Mouse (Mus musculus) stomach, embryonic 14.5 days (tissue): ENCODE measurements around the gene Robo1. TPM values are rescaled to one million over a fixed set of nuclear protein-coding genes. Genes with fewer than 3 reads are reported as not detected.

Experiments used
- ATAC-seq: fragments of 200-750 bp; cut with Nextera tagmentation; 2 replicates; pipeline ENCODE4 v1.8.0; 2017; ENCODE audit warnings: low read depth, moderate TSS enrichment; ENCODE audit not compliant: insufficient number of reproducible peaks, insufficient read depth, low FRiP score
- H3K27ac ChIP-seq: fragments of 300-500 bp; sonication (generic); 2 replicates; pipeline ENCODE4 v1.5.1; 2014; ENCODE audit warnings: mild to moderate bottlenecking, low read length, moderate library complexity, mixed read lengths
- H3K27me3 ChIP-seq: fragments of 300-500 bp; sonication (generic); 2 replicates; pipeline ENCODE4 v1.6.1; 2014; ENCODE audit warnings: low read length, control low read depth, mixed read lengths; ENCODE audit not compliant: control insufficient read depth, insufficient read depth
- H3K36me3 ChIP-seq: fragments of 300-500 bp; sonication (generic); 2 replicates; pipeline ENCODE4 v1.6.1; 2014; ENCODE audit warnings: mild to moderate bottlenecking, control low read depth, low read length, moderate library complexity, mixed read lengths; ENCODE audit not compliant: control insufficient read depth, insufficient read depth
- H3K4me1 ChIP-seq: fragments of 300-500 bp; sonication (generic); 2 replicates; pipeline ENCODE4 v1.6.1; 2014; ENCODE audit warnings: low read length, control low read depth, mixed read lengths; ENCODE audit not compliant: control insufficient read depth, insufficient read depth
- H3K4me2 ChIP-seq: fragments of 300-500 bp; sonication (generic); replicated peaks from 2 replicates; pipeline ENCODE4 v1.6.1; 2014; ENCODE audit warnings: low read depth, low read length, control low read depth
- H3K4me3 ChIP-seq: fragments of 300-500 bp; sonication (generic); 2 replicates; pipeline ENCODE4 v1.5.1; 2014; ENCODE audit warnings: low read depth, low read length, control low read depth
- H3K9ac ChIP-seq: fragments of 300-500 bp; sonication (generic); replicated peaks from 2 replicates; pipeline ENCODE4 v1.6.1; 2014; ENCODE audit warnings: low read depth, mild to moderate bottlenecking, control low read depth, low read length, moderate library complexity, mixed read lengths
- H3K9me3 ChIP-seq: fragments of 300-500 bp; sonication (generic); 2 replicates; pipeline ENCODE4 v1.6.1; 2016; ENCODE audit warnings: low read depth, low read length, control low read depth; ENCODE audit not compliant: control insufficient read depth
- WGBS: fragments of 180-500 bp; shearing (Covaris S2); extraction: QIAGEN DNeasy Blood & Tissue Kit; methylation state at CpG from one replicate; pipeline ENCODE4 v1.1.7; 2014; 5-methylcytosine and 5-hydroxymethylcytosine counted together
- polyA plus RNA-seq: library from polyadenylated mRNA; unstranded; fragments of >200 nt; fragmentation: Nextera tagmentation; extraction: Ambion mirVana; gene quantifications from 2 replicates; pipeline ENCODE4 v1.2.1, GENCODE M21; 2014

Robo1 gene
- polyA plus RNA-seq, 1 experiment from 2014 or later, result 37.5 TPM

DNA sequence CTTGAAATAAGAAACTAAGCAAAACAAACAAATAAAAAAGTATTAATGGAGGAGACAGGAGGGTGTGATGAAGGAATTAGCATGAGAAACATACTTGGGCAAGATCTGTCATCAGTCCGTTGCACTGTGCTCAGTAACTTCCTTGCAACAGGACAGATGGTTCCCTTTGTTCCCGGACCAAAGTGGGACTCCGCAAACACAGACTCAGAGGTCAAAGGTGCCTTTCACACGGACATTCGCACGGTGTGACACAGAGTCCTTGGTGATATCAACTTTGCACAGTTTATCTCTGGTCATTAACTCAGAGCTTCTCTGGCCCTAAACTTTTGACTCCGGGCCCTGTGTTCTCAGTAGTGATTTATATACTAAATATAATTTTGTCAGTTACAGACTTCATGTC lies 730.4 kb downstream of the Robo1 start:
- no peak for ATAC-seq
- no peaks in the 10 kb centered on the region for H3K27me3 ChIP-seq
- no peaks in the 10 kb centered on the region for H3K4me1 ChIP-seq
- no peak overlapping the region for H3K27ac ChIP-seq
- no peaks in the 10 kb centered on the region; the same call in 1 of the 2 replicates for H3K9me3 ChIP-seq
- H3K4me2 ChIP-seq, result no peak overlapping the region
- peaks cover 16% of the 10 kb centered on the region; the same call in 1 of the 2 replicates for H3K36me3 ChIP-seq
- no peak overlapping the region for H3K4me3 ChIP-seq
- no peak overlapping the region for H3K9ac ChIP-seq
- WGBS, result 72% methylated on average over 7 of the region's 7 CpGs

DNA sequence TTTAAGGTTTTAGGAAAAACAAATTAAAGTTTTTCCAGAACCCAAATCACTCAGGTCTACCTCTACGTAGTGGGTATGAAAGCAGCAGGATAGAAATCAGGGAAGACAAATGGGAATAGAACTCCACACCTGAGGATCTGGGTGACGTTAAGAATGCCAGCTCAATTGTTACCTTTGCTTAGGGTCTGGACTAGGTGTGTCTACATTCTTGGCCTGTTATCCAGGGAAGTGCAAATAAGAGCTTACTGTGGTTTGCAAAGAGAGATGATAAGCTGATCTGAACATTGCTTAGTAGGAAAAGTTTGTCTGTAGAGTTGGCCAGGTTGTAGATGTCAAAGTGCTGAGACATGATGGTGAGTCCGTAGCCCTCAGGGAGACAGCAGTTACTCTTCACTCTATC lies 754.4 kb downstream of the Robo1 start:
- ATAC-seq, result peak; percentile 75
- Histone ChIP-seq H3K27me3 (no peaks in the 10 kb centered on the region), H3K4me2 (no peak overlapping the region), H3K4me1 (no peaks in the 10 kb centered on the region), H3K9me3 (no peaks in the 10 kb centered on the region), H3K27ac (no peak overlapping the region), H3K36me3 (no peaks in the 10 kb centered on the region), H3K9ac (no peak overlapping the region), H3K4me3 (no peak overlapping the region)
- WGBS, result 78% methylated on average over 3 of the region's 3 CpGs

DNA sequence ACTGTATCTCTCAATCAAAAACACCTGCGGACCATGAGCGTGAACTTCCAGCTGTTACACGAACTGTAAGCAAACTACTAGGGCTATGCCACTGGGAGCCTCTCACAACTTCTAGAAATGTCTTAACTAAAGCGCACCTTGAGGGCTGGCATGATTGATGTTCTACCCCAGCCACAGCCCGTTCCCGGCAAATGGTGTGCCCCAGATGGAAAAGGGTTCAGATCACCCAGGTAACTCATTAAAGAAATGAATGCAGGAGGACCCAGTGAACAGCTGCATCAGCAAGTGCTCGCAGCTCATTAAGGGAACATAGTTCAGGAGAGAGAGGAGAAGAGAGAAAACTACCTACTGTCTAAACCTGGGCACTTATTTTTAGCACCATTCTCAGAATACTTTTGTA lies 759.7 kb downstream of the Robo1 start:
- WGBS, result 71% methylated on average over 7 of the region's 7 CpGs
- H3K4me3 ChIP-seq, result no peak overlapping the region
- ATAC-seq, result no peak
- H3K4me1 ChIP-seq, result no peaks in the 10 kb centered on the region
- no peaks in the 10 kb centered on the region for H3K9me3 ChIP-seq
- no peak overlapping the region for H3K27ac ChIP-seq
- H3K4me2 ChIP-seq, result no peak overlapping the region
- H3K9ac ChIP-seq, result no peak overlapping the region
- no peaks in the 10 kb centered on the region for H3K27me3 ChIP-seq
- H3K36me3 ChIP-seq, result no peaks in the 10 kb centered on the region

DNA sequence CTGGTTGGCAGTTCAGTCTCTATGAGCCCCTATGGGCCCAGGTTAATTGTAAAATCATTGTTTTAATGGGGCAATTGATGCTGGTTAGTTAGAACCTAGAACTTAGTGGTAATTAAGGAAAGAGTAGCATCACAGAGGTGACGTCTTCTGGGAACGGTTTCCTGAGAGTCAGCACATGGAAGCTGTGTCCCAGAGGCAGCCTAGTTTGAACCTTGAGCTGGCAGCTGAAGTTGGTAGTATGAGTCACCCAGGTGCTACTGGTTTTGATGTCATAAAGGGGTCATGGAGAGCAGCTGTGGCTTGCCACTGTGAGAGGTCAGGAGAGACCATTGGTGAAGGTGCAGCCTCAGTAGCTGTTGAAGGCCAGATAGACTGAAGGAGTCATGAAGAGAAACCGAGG lies 763.9 kb downstream of the Robo1 start:
- H3K4me3 ChIP-seq, result no peak overlapping the region
- no peak overlapping the region for H3K4me2 ChIP-seq
- WGBS, result 93% methylated on average over 3 of the region's 3 CpGs
- H3K9me3 ChIP-seq, result no peaks in the 10 kb centered on the region
- no peak for ATAC-seq
- no peak overlapping the region for H3K27ac ChIP-seq
- no peaks in the 10 kb centered on the region for H3K4me1 ChIP-seq
- H3K36me3 ChIP-seq, result no peaks in the 10 kb centered on the region
- no peaks in the 10 kb centered on the region for H3K27me3 ChIP-seq
- H3K9ac ChIP-seq, result no peak overlapping the region

DNA sequence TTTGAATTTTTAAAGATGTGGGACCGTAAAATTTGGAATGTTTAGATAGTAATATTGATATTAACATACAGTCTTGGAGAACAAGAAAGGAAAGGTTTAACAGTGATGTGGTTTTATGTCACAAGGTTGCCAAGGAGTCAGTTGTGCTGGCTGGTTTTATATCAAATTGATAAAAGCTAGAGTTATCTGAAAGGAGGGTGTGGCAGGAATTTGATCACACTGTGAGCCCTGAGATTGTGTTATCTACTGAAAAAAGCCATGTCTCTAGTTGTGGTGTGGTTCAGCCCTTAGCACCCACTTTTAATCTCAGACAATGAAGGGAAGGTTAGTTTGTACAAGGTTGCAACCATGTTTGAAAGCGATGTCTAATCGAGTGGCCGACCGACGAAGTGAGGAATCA lies 764.8 kb downstream of the Robo1 start:
- WGBS, result 95% methylated on average over 6 of the region's 6 CpGs
- H3K4me1 ChIP-seq, result no peaks in the 10 kb centered on the region
- no peak overlapping the region for H3K4me2 ChIP-seq
- no peak overlapping the region for H3K4me3 ChIP-seq
- H3K27ac ChIP-seq, result no peak overlapping the region
- no peaks in the 10 kb centered on the region for H3K36me3 ChIP-seq
- H3K9me3 ChIP-seq, result no peaks in the 10 kb centered on the region
- no peak for ATAC-seq
- H3K9ac ChIP-seq, result no peak overlapping the region
- H3K27me3 ChIP-seq, result no peaks in the 10 kb centered on the region

DNA sequence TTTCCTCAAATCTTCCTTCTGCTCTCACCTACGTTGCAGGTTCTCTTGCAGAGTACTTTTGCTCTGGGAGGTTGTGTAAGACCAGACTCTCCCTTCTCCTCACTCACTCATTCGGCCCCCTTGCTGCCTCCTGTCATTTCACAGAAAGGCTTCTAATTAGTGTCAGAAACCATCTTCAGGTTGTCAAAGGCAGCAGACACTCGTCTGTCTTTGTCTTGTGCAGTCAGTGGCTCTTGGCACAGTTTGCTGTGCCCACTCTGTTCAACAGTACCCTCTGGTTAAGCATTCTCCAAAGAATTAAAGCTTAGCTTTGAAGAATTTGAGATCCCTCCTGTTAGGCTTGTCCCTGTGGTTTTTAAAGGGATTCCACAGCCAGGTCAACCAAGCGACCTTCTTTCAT lies 774.3 kb downstream of the Robo1 start:
- H3K9me3 ChIP-seq, result no peaks in the 10 kb centered on the region
- ATAC-seq, result no peak
- no peaks in the 10 kb centered on the region for H3K4me1 ChIP-seq
- 85% methylated on average over 4 of the region's 4 CpGs for WGBS
- no peaks in the 10 kb centered on the region for H3K36me3 ChIP-seq
- H3K27ac ChIP-seq, result no peak overlapping the region
- no peak overlapping the region for H3K4me2 ChIP-seq
- H3K27me3 ChIP-seq, result no peaks in the 10 kb centered on the region
- no peak overlapping the region for H3K4me3 ChIP-seq
- H3K9ac ChIP-seq, result no peak overlapping the region

DNA sequence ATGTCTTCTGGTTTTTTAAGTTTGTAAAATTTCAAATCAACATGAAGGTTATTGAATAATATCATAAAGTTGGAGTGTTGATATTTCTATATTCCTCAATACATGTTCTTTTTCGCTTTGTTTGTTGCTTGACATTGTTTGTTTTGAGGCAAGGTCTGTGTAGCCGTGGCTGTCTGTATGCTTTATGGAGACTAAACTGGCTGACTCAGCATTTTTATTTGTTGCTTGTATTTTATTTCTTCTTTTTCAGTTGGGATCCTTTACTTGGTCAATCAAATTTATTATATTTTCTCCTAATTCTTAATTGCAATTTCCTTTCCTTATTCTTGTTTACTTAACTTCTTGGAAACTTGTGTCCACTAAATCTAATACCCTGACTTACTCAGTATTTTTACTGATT lies 775.0 kb downstream of the Robo1 start:
- H3K36me3 ChIP-seq, result no peaks in the 10 kb centered on the region
- H3K27ac ChIP-seq, result no peak overlapping the region
- no peaks in the 10 kb centered on the region for H3K27me3 ChIP-seq
- H3K4me1 ChIP-seq, result no peaks in the 10 kb centered on the region
- H3K4me3 ChIP-seq, result no peak overlapping the region
- ATAC-seq, result no peak
- 87% methylated on average over 2 of the region's 2 CpGs for WGBS
- no peak overlapping the region for H3K9ac ChIP-seq
- no peak overlapping the region for H3K4me2 ChIP-seq
- H3K9me3 ChIP-seq, result no peaks in the 10 kb centered on the region
